Mouse (Mus musculus) liver, embryonic 14.5 days (tissue): ENCODE results near the gene Ovca2. TPM values are rescaled to one million over a fixed set of nuclear protein-coding genes. Genes with fewer than 3 reads are reported as not detected.

Experiments
- ATAC-seq: fragments of 200-750 bp; cut with Nextera tagmentation; 2 replicates; pipeline ENCODE4 v1.8.0; 2017; ENCODE audit warnings: moderate number of reproducible peaks, mild to moderate bottlenecking, moderate library complexity; ENCODE audit not compliant: insufficient read depth
- DNase-seq, 3 experiments: peaks; one replicate each; pipeline ENCODE4 v3.0.0-alpha.2; 2012 to 2013; ENCODE audit warnings: low read depth in 3 of 3, low spot score in 3 of 3
- H3K27ac ChIP-seq: fragments of 300-500 bp; sonication (generic); 2 replicates; pipeline ENCODE4 v1.5.1; 2014; ENCODE audit warnings: moderate library complexity, mild to moderate bottlenecking, control low read depth, inconsistent platforms
- H3K27me3 ChIP-seq: fragments of 300-500 bp; sonication (generic); 2 replicates; pipeline ENCODE4 v1.6.1; 2014; ENCODE audit warnings: mild to moderate bottlenecking, low read length, moderate library complexity; ENCODE audit not compliant: control insufficient read depth, insufficient read depth
- H3K36me3 ChIP-seq: fragments of 300-500 bp; sonication (generic); replicated peaks from 2 replicates; pipeline ENCODE4 v1.6.1; 2014; ENCODE audit warnings: low read depth; ENCODE audit not compliant: control insufficient read depth, insufficient read depth
- H3K4me1 ChIP-seq, 2 experiments: fragments of 200-500 bp in 1 of 2; fragments of 300-500 bp in 1 of 2; sonication (generic) in 1 of 2; replicated peaks; 2 replicates each; pipeline ENCODE4 v1.6.1; 2012 to 2014; ENCODE audit warnings: antibody characterized with exemption in 1 of 2, inconsistent platforms in 1 of 2, low read length in 1 of 2; ENCODE audit not compliant: control insufficient read depth in 2 of 2, insufficient read depth in 2 of 2
- H3K4me2 ChIP-seq: fragments of 300-500 bp; sonication (generic); 2 replicates; pipeline ENCODE4 v1.6.1; 2014; ENCODE audit warnings: low read depth, mild to moderate bottlenecking, control low read depth, moderate library complexity
- H3K4me3 ChIP-seq, 2 experiments: fragments of 200-500 bp in 1 of 2; fragments of 300-500 bp in 1 of 2; sonication (generic) in 1 of 2; 2 replicates each; pipeline ENCODE4 v1.5.1; 2012 to 2014; ENCODE audit warnings: low read depth in 2 of 2, low read length in 2 of 2, mild to moderate bottlenecking in 2 of 2, control low read depth in 1 of 2, inconsistent platforms in 1 of 2, moderate library complexity in 1 of 2; ENCODE audit not compliant: insufficient read depth in 1 of 2
- H3K9ac ChIP-seq: fragments of 300-500 bp; sonication (generic); replicated peaks from 2 replicates; pipeline ENCODE4 v1.6.1; 2014; ENCODE audit warnings: mild to moderate bottlenecking, control low read depth, moderate library complexity
- H3K9me3 ChIP-seq: fragments of 300-500 bp; sonication (generic); 2 replicates; pipeline ENCODE4 v1.6.1; 2016; ENCODE audit warnings: low read length, mixed read lengths; ENCODE audit not compliant: control insufficient read depth
- CTCF ChIP-seq: IDR thresholded peaks from 2 replicates; pipeline ENCODE4 v1.5.1; 2016; ENCODE audit warnings: antibody characterized with exemption, low read depth, control low read depth
- EP300 ChIP-seq: IDR thresholded peaks from 2 replicates; pipeline ENCODE4 v1.6.1; 2016; ENCODE audit warnings: antibody characterized with exemption, low read depth
- WGBS: fragments of 180-500 bp; shearing (Covaris S2); extraction: QIAGEN DNeasy Blood & Tissue Kit; methylation state at CpG from one replicate; pipeline ENCODE4 v1.1.7; 2014; ENCODE audit not compliant: insufficient replicate concordance; 5-methylcytosine and 5-hydroxymethylcytosine counted together
- polyA plus RNA-seq, 2 experiments: library from polyadenylated mRNA; depleted of rRNA in 1 of 2; stranded (reverse) in 1 of 2; unstranded in 1 of 2; fragments of >200 nt; fragmentation: Nextera tagmentation in 1 of 2; extraction: Ambion mirVana in 1 of 2; gene quantifications; 2 replicates each; pipeline versions ENCODE4 v1.2.1 to v1.2.3; 2012 to 2014

The Ovca2 gene
- polyA plus RNA-seq, 2 experiments = 10.5 to 15.3 TPM

DNA sequence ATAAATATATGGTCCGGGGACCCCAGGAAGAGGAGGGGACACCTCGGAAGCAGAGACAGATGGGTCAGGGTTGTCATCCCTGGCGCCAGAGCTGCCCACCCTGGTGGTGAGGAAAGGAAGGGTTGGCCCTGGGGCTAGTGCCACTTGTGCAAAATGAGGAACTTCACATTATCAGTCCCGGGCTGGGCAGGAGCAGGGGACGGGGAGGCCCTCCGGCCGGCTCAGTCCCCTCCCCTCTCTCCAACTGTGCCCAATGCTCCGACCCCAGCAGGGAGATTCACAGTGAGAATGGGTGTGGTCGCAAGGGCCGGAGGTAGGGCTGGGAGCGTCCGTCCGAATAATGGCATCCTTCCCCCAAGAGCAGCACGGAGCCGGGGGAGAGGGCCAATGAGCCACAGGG, 13.9 kb downstream of the Ovca2 start:
- ATAC-seq (no peak), DNase-seq (no peak)
- 5% methylated on average over 15 of the region's 15 CpGs for WGBS
- Histone ChIP-seq H3K9me3 (no peaks in the 10 kb centered on the region), H3K27ac (no peak overlapping the region), H3K27me3 (peaks cover 53% of the 10 kb centered on the region), H3K36me3 (no peaks in the 10 kb centered on the region), H3K4me3 (0 out of 4 replicates have a peak overlapping the region, but pooled peaks of 1 of the 2 experiments have one; percentile 5), H3K4me2 (peak overlapping the region; percentile 27; the same call in 1 of the 2 replicates), H3K4me1 (no peaks in the 10 kb centered on the region; a peak in 1 of 4 replicates), H3K9ac (no peak overlapping the region)
- TF ChIP-seq CTCF (peak; percentile 43; the same call in 1 of the 2 replicates), EP300 (no peak)

DNA sequence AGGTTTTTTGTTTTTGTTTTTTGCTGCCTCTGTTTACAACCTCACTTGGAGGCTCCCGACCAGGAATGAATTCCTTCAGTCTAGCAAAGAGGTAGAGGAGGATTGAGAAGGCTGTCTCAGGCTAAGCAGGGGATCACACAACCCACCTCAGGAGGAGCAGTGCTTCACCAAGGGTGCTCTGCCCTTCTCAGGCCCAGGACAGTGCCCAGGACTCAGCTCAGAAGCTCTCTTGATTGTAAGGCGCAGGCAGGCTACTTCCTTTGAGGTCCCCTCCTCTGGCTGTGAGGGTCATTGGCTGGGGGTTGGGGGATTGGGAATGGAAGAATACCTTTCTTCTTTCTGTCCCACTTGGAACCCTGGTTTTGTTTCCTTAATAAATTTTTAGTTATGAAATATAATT, 14.6 kb downstream of the Ovca2 start:
- TF ChIP-seq CTCF = no peak
- TF ChIP-seq EP300 = no peak
- no peak for DNase-seq
- Histone ChIP-seq H3K9ac (no peak overlapping the region), H3K27ac (no peak overlapping the region), H3K4me1 (no peaks in the 10 kb centered on the region), H3K9me3 (no peaks in the 10 kb centered on the region), H3K36me3 (no peaks in the 10 kb centered on the region), H3K4me2 (no peak overlapping the region), H3K27me3 (peaks cover 46% of the 10 kb centered on the region), H3K4me3 (no peak overlapping the region)
- 85% methylated on average over 2 of the region's 2 CpGs for WGBS
- ATAC-seq = no peak

GRCm38 (mm10) chr11:75163379-75163778, 15.3 kb downstream of the Ovca2 start:
- no peak overlapping the region for H3K4me2 ChIP-seq
- H3K4me1 ChIP-seq = no peaks in the 10 kb centered on the region
- no peak for TF ChIP-seq EP300
- no peak for TF ChIP-seq CTCF
- no peak overlapping the region for H3K27ac ChIP-seq
- 62% methylated on average over 6 of the region's 6 CpGs for WGBS
- peaks cover 39% of the 10 kb centered on the region for H3K27me3 ChIP-seq
- no peak for ATAC-seq
- no peaks in the 10 kb centered on the region for H3K36me3 ChIP-seq
- H3K9ac ChIP-seq = no peak overlapping the region
- H3K4me3 ChIP-seq = no peak overlapping the region
- DNase-seq = no peak
- H3K9me3 ChIP-seq = no peaks in the 10 kb centered on the region

DNA sequence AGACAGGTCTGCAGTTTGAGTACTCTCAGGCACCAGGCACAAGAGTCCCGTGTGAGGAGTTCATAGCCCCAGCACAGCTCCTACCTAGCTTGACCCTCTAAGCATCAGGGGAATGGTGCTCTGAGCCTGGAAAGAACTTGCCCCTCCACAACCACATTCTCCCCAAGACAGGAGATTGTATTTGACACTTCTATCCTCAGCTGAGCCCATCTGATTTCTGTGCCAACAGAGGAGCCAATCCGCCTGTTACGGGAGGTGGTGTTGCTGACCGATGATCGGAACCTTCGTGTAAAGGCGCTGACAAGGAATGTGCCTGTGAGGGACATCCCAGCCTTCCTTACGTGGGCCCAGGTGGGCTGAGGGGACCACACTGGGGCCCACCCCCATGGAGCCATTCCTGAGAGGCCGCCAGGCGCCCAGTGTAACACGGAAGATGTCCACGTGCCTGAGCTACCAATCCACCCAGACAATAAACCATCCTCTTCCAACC, 16.0 kb downstream of the Ovca2 start:
- ATAC-seq (no peak), DNase-seq (no peak)
- Histone ChIP-seq H3K36me3 (no peaks in the 10 kb centered on the region), H3K9me3 (no peaks in the 10 kb centered on the region), H3K27ac (no peak overlapping the region), H3K4me3 (no peak overlapping the region), H3K9ac (no peak overlapping the region), H3K4me1 (peaks cover 0 to 2% of the 10 kb centered on the region in 2 experiments; a peak in 1 of 4 replicates), H3K4me2 (no peak overlapping the region), H3K27me3 (peaks cover 32% of the 10 kb centered on the region)
- TF ChIP-seq CTCF (no peak), EP300 (no peak)
- WGBS = 83% methylated on average over 12 of the region's 12 CpGs

- TF ChIP-seq EP300 (no peak), CTCF (no peak)
- Histone ChIP-seq H3K9me3 (no peaks in the 10 kb centered on the region), H3K4me1 (peaks cover 0 to 4% of the 10 kb centered on the region in 2 experiments; a peak in 2 of 4 replicates), H3K27me3 (peaks cover 21% of the 10 kb centered on the region), H3K36me3 (no peaks in the 10 kb centered on the region), H3K4me2 (no peak overlapping the region), H3K27ac (no peak overlapping the region), H3K4me3 (no peak overlapping the region), H3K9ac (no peak overlapping the region)
- WGBS = 53% methylated on average over 4 of the region's 4 CpGs
- DNase-seq (no peak), ATAC-seq (no peak)
These were observed 17.1 kb downstream of the Ovca2 start for GRCm38 (mm10) chr11:75161417-75162008.
